18 mouse cellular contexts compared by ENCODE assay signal in genomic region chr6:112236775-112237174, GRCm38 (mm10).
"Had no signal": no experiment of that assay in that cellular context is flagged by ENCODE, and none has a peak within 500 bp of the region (broad histone marks: within the 10 kb centered on the region; RNA-seq: fewer than 3 reads in every experiment).

No protein-coding gene starts in this region.

- ATAC-seq: intestine, embryonic 15.5 days; lung, postnatal 0 days had no signal

- H3K27ac ChIP-seq: intestine, embryonic 15.5 days; left cerebral cortex, adult 2 months; limb, embryonic 10.5 days; liver, embryonic 15.5 days; midbrain, embryonic 10.5 days; neural tube, embryonic 15.5 days had no signal

- H3K9me3 ChIP-seq: intestine, embryonic 15.5 days; liver, embryonic 15.5 days; midbrain, embryonic 10.5 days; neural tube, embryonic 15.5 days had no signal

- H3K4me2 ChIP-seq: intestine, embryonic 15.5 days; liver, embryonic 11.5 days; liver, embryonic 15.5 days; neural tube, embryonic 15.5 days had no signal

- H3K9ac ChIP-seq: intestine, embryonic 15.5 days; liver, embryonic 15.5 days; neural tube, embryonic 15.5 days had no signal

- H3K27me3 ChIP-seq: intestine, embryonic 15.5 days; liver, embryonic 15.5 days; neural tube, embryonic 15.5 days had no signal

- H3K36me3 ChIP-seq: intestine, embryonic 15.5 days; limb, embryonic 10.5 days; liver, embryonic 15.5 days; midbrain, embryonic 10.5 days; neural tube, embryonic 15.5 days had no signal

- H3K4me1 ChIP-seq: intestine, embryonic 15.5 days; limb, embryonic 10.5 days; liver, embryonic 15.5 days; midbrain, embryonic 10.5 days; neural tube, embryonic 15.5 days had no signal

- DNase-seq: kidney, adult 18-20 months; kidney, postnatal 10 days; kidney, postnatal 4 days; lung, adult 2 months; lung, postnatal 4 days; midbrain, embryonic 14.5 days; spleen, adult 18-20 months; thymus, adult 2 months; thymus, postnatal 25 days had no signal

- H3K4me3 ChIP-seq: intestine, embryonic 15.5 days; left cerebral cortex, adult 2 months; limb, embryonic 10.5 days; liver, embryonic 15.5 days; midbrain, embryonic 10.5 days; myocyte; neural tube, embryonic 15.5 days had no signal
